Mouse (Mus musculus): ENCODE measurements around the gene Sh3bgrl2. TPM values are rescaled to one million over a fixed set of nuclear protein-coding genes. Genes with fewer than 3 reads are reported as not detected.

Gene Sh3bgrl2
- polyA plus RNA-seq, 1 experiment: 12.1 TPM

- no peaks in the 10 kb centered on the region; the same call in 1 of the 2 replicates for H3K4me1 ChIP-seq (ENCODE audit: control insufficient read depth, insufficient read depth, low read length)
- no peaks in the 10 kb centered on the region for H3K27me3 ChIP-seq (replicated peaks; ENCODE audit: control insufficient read depth, insufficient read depth, low read length)
- TF ChIP-seq POLR2A (IDR thresholded peaks at IDR 0.05; ENCODE audit: low read depth, low read length) (no peak), CTCF (conservative IDR thresholded peaks at IDR 0.05; ENCODE audit: insufficient read depth, insufficient read length, low read depth, low read length) (no peak)
- no peaks in the 10 kb centered on the region for H3K36me3 ChIP-seq (ENCODE audit: control insufficient read depth, insufficient read depth, low read length)
- no peak for DNase-seq
- no peak overlapping the region for H3K4me3 ChIP-seq (ENCODE audit: insufficient read depth, low read depth, low read length)
- H3K27ac ChIP-seq (ENCODE audit: insufficient read depth, low read depth, low read length): no peak overlapping the region
- 56% methylated on average over 7 of the region's 7 CpGs for WGBS
Measured at GRCm38 (mm10) chr9:83647919-83648705, 100.0 kb downstream of the Sh3bgrl2 start.

- no peak overlapping the region for H3K27ac ChIP-seq (ENCODE audit: insufficient read depth, low read depth, low read length)
- no peak overlapping the region for H3K4me3 ChIP-seq (ENCODE audit: insufficient read depth, low read depth, low read length)
- H3K4me1 ChIP-seq (ENCODE audit: control insufficient read depth, insufficient read depth, low read length): no peaks in the 10 kb centered on the region; the same call in 1 of the 2 replicates
- TF ChIP-seq CTCF (conservative IDR thresholded peaks at IDR 0.05; ENCODE audit: insufficient read depth, insufficient read length, low read depth, low read length) (no peak), POLR2A (IDR thresholded peaks at IDR 0.05; ENCODE audit: low read depth, low read length) (no peak)
- H3K27me3 ChIP-seq (replicated peaks; ENCODE audit: control insufficient read depth, insufficient read depth, low read length): no peaks in the 10 kb centered on the region
- no peak for DNase-seq
- no peaks in the 10 kb centered on the region for H3K36me3 ChIP-seq (ENCODE audit: control insufficient read depth, insufficient read depth, low read length)
- WGBS: 39% methylated on average over 3 of the region's 3 CpGs
Measured at GRCm38 (mm10) chr9:83648733-83649132, 100.6 kb downstream of the Sh3bgrl2 start.

- DNase-seq: no peak
- Histone ChIP-seq H3K27ac (ENCODE audit: insufficient read depth, low read depth, low read length) (no peak overlapping the region), H3K27me3 (replicated peaks; ENCODE audit: control insufficient read depth, insufficient read depth, low read length) (no peaks in the 10 kb centered on the region), H3K4me1 (ENCODE audit: control insufficient read depth, insufficient read depth, low read length) (no peaks in the 10 kb centered on the region), H3K36me3 (ENCODE audit: control insufficient read depth, insufficient read depth, low read length) (no peaks in the 10 kb centered on the region), H3K4me3 (ENCODE audit: insufficient read depth, low read depth, low read length) (no peak overlapping the region)
- TF ChIP-seq POLR2A (IDR thresholded peaks at IDR 0.05; ENCODE audit: low read depth, low read length) (no peak), CTCF (conservative IDR thresholded peaks at IDR 0.05; ENCODE audit: insufficient read depth, insufficient read length, low read depth, low read length) (no peak)
- 74% methylated on average over 13 of the region's 13 CpGs for WGBS
Measured at GRCm38 (mm10) chr9:83652015-83652414, 103.9 kb downstream of the Sh3bgrl2 start.

DNA sequence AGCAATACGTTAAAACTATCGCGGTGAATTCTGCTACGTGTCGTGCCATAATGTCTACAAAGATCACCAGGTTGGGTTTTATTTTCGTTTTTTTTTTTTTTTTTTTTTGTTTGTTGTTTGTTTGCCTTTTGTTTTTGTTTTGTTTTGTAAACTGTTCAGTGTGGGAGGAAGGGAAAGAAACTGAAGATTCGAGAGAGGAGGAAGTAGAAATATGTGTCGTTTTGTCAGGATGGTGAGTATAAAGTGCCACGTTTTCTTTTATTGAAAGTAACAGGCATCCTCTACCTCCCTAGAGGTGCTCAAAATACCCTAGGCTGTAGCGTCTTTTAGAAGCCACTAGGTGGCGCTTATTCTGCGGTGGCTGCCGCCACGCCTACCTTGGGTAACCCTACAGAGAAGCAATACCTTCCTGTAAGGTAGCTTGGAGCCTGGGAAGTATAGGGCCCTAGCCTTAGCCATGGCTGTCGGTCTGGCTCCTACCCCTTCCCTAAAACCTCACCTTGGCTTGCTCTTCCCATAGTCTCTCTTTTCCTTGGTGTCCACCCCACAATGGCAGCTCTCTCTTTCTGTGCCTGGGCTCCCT, 104.6 kb downstream of the Sh3bgrl2 start:
- Histone ChIP-seq H3K27me3 (replicated peaks; ENCODE audit: control insufficient read depth, insufficient read depth, low read length) (no peaks in the 10 kb centered on the region), H3K4me3 (ENCODE audit: insufficient read depth, low read depth, low read length) (no peak overlapping the region), H3K4me1 (ENCODE audit: control insufficient read depth, insufficient read depth, low read length) (no peaks in the 10 kb centered on the region), H3K36me3 (ENCODE audit: control insufficient read depth, insufficient read depth, low read length) (no peaks in the 10 kb centered on the region), H3K27ac (ENCODE audit: insufficient read depth, low read depth, low read length) (no peak overlapping the region)
- peak; percentile 5 for DNase-seq
- WGBS: 29% methylated on average over 15 of the region's 15 CpGs
- TF ChIP-seq POLR2A (IDR thresholded peaks at IDR 0.05; ENCODE audit: low read depth, low read length): no peak
- TF ChIP-seq CTCF (conservative IDR thresholded peaks at IDR 0.05; ENCODE audit: insufficient read depth, insufficient read length, low read depth, low read length): peak; percentile 69

- Histone ChIP-seq H3K4me1 (ENCODE audit: control insufficient read depth, insufficient read depth, low read length) (no peaks in the 10 kb centered on the region), H3K27me3 (replicated peaks; ENCODE audit: control insufficient read depth, insufficient read depth, low read length) (no peaks in the 10 kb centered on the region), H3K27ac (ENCODE audit: insufficient read depth, low read depth, low read length) (no peak overlapping the region), H3K36me3 (ENCODE audit: control insufficient read depth, insufficient read depth, low read length) (no peaks in the 10 kb centered on the region), H3K4me3 (ENCODE audit: insufficient read depth, low read depth, low read length) (no peak overlapping the region)
- TF ChIP-seq CTCF (conservative IDR thresholded peaks at IDR 0.05; ENCODE audit: insufficient read depth, insufficient read length, low read depth, low read length) (no peak), POLR2A (IDR thresholded peaks at IDR 0.05; ENCODE audit: low read depth, low read length) (no peak)
- 68% methylated on average over 5 of the region's 5 CpGs for WGBS
- DNase-seq: no peak
Measured at GRCm38 (mm10) chr9:83654601-83655000, 106.5 kb downstream of the Sh3bgrl2 start.

DNA sequence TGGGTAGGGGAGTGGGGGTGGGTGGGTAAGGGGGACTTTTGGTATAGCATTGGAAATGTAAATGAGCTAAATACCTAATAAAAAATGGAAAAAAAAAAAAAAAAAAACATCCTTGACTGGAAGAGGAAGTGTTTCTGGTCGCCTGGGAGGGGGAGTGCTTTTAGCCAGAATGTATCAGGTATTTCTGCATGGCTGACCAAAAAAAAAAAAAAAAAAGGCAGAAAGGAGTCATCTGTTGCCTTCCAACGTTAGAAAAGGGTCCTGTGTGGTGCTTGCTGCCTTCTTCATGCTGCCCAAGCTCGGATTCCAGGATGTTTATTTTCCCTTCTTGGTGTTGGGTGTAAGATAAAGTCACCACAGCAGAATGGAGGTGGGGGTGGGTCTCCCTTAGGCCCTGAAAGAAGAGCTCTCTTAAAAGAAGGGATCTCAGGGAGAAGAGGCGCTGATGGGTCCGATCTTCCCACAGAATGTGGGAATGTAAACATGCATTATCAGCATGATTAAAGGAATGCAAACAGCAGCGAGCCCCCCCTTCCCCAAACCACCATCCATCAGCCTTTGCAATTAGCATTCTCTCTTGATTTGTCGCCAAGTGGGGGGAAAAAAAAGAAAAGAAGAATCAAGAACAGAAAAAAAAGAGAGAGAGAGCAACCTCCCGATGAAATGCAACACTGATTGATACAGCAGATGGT, 109.0 kb downstream of the Sh3bgrl2 start:
- Histone ChIP-seq H3K27me3 (replicated peaks; ENCODE audit: control insufficient read depth, insufficient read depth, low read length) (no peaks in the 10 kb centered on the region), H3K27ac (ENCODE audit: insufficient read depth, low read depth, low read length) (no peak overlapping the region), H3K36me3 (ENCODE audit: control insufficient read depth, insufficient read depth, low read length) (no peaks in the 10 kb centered on the region), H3K4me1 (ENCODE audit: control insufficient read depth, insufficient read depth, low read length) (no peaks in the 10 kb centered on the region), H3K4me3 (ENCODE audit: insufficient read depth, low read depth, low read length) (no peak overlapping the region)
- no peak for DNase-seq
- WGBS: 31% methylated on average over 8 of the region's 8 CpGs
- no peak for TF ChIP-seq CTCF (conservative IDR thresholded peaks at IDR 0.05; ENCODE audit: insufficient read depth, insufficient read length, low read depth, low read length)
- no peak for TF ChIP-seq POLR2A (IDR thresholded peaks at IDR 0.05; ENCODE audit: low read depth, low read length)

DNA sequence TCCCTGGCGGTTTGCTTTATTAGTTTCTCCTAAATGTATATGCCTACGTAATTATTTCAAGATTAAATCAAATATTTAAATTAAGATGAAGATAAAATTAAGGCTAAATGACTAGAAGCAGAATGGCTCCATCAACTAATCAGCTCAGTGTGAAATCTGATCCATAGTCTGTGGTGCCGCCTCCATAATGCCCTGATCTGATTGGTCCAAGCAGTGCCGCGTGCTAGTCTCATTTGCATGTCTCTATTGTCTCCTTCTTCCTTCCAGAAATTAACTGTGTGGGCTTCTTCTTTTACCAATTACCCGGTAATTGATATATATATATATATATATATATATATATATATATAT, 109.5 kb downstream of the Sh3bgrl2 start:
- no peak for TF ChIP-seq POLR2A (IDR thresholded peaks at IDR 0.05; ENCODE audit: low read depth, low read length)
- 59% methylated on average over 6 of the region's 6 CpGs for WGBS

More for the DNA sequence above, 109.5 kb downstream of the Sh3bgrl2 start:
- Histone ChIP-seq H3K36me3 (ENCODE audit: control insufficient read depth, insufficient read depth, low read length) (no peaks in the 10 kb centered on the region), H3K4me1 (ENCODE audit: control insufficient read depth, insufficient read depth, low read length) (no peaks in the 10 kb centered on the region), H3K27ac (ENCODE audit: insufficient read depth, low read depth, low read length) (no peak overlapping the region), H3K27me3 (replicated peaks; ENCODE audit: control insufficient read depth, insufficient read depth, low read length) (no peaks in the 10 kb centered on the region), H3K4me3 (ENCODE audit: insufficient read depth, low read depth, low read length) (no peak overlapping the region)
- DNase-seq: no peak
